Mouse (Mus musculus) forebrain, embryonic 16.5 days (tissue): Measurements from ENCODE around the gene Pcnp. TPM values are rescaled to one million over a fixed set of nuclear protein-coding genes. Genes with fewer than 3 reads are reported as not detected.

Source experiments
- ATAC-seq: fragments of 200-750 bp; cut with Nextera tagmentation; 2 replicates; pipeline ENCODE4 v1.8.0; 2017; ENCODE audit warnings: mild to moderate bottlenecking, moderate library complexity
- H3K27ac ChIP-seq: fragments of 300-500 bp; sonication (generic); 2 replicates; pipeline ENCODE4 v1.5.1; 2014; ENCODE audit warnings: low read length, control low read depth
- H3K27me3 ChIP-seq: fragments of 300-500 bp; sonication (generic); replicated peaks from 2 replicates; pipeline ENCODE4 v1.6.1; 2014; ENCODE audit warnings: low read length; ENCODE audit not compliant: control insufficient read depth, insufficient read depth
- H3K36me3 ChIP-seq: fragments of 300-500 bp; sonication (generic); 2 replicates; pipeline ENCODE4 v1.6.1; 2014; ENCODE audit not compliant: control insufficient read depth, insufficient read depth
- H3K4me1 ChIP-seq: fragments of 300-500 bp; sonication (generic); replicated peaks from 2 replicates; pipeline ENCODE4 v1.6.1; 2014; ENCODE audit warnings: low read length; ENCODE audit not compliant: control insufficient read depth, insufficient read depth
- H3K4me2 ChIP-seq: fragments of 300-500 bp; sonication (generic); 2 replicates; pipeline ENCODE4 v1.6.1; 2014; ENCODE audit warnings: mild to moderate bottlenecking, low read length, control low read depth
- H3K4me3 ChIP-seq: fragments of 300-500 bp; sonication (generic); replicated peaks from 2 replicates; pipeline ENCODE4 v1.5.1; 2014; ENCODE audit warnings: mild to moderate bottlenecking, low read length, control low read depth
- H3K9ac ChIP-seq: fragments of 300-500 bp; sonication (generic); replicated peaks from 2 replicates; pipeline ENCODE4 v1.6.1; 2014; ENCODE audit warnings: low read depth, low read length, control low read depth
- H3K9me3 ChIP-seq: fragments of 300-500 bp; sonication (generic); 2 replicates; pipeline ENCODE4 v1.6.1; 2016; ENCODE audit warnings: low read length; ENCODE audit not compliant: control insufficient read depth
- WGBS: fragments of 180-500 bp; shearing (Covaris S2); extraction: QIAGEN DNeasy Blood & Tissue Kit; methylation state at CpG from one replicate; pipeline ENCODE4 v1.1.7; 2014; 5-methylcytosine and 5-hydroxymethylcytosine counted together
- polyA plus RNA-seq: library from polyadenylated mRNA; unstranded; fragments of >200 nt; fragmentation: Nextera tagmentation; extraction: Ambion mirVana; gene quantifications from 2 replicates; pipeline ENCODE4 v1.2.1, GENCODE M21; 2015

Pcnp gene
- polyA plus RNA-seq, 1 experiment from 2014 or later: 230 TPM

GRCm38 (mm10) chr16:56012789-56013743, 16.5 kb downstream of the Pcnp start:
- Histone ChIP-seq H3K4me1 (no peaks in the 10 kb centered on the region), H3K9ac (no peak overlapping the region), H3K27me3 (no peaks in the 10 kb centered on the region), H3K36me3 (peaks cover 11% of the 10 kb centered on the region), H3K4me2 (no peak overlapping the region), H3K27ac (no peak overlapping the region), H3K9me3 (no peaks in the 10 kb centered on the region), H3K4me3 (no peak overlapping the region)
- 92% methylated on average over 10 of the region's 10 CpGs for WGBS
- no peak; the same call in 1 of the 2 replicates for ATAC-seq

DNA sequence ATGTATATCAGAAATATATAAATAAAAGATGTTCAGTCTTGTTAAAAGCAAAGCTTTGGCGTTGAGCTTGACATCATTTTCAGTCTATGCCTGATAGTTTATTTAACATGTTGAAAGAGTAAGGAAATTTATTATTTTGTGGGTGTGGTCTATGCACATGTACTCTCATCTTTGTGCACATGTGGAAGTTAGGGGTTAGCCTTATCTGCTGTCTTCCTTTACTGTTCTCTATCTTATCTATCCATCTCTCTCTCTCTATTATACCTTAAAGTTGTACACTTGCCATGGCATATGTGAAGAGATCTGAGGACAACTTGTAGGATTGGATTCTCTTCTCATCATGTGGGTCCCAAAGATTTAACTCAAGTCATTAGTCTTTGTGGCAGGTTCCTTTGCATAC, 20.7 kb downstream of the Pcnp start:
- no peak overlapping the region for H3K4me3 ChIP-seq
- no peak for ATAC-seq
- H3K36me3 ChIP-seq: peaks cover 17% of the 10 kb centered on the region
- WGBS: 88% methylated on average over 1 of the region's 1 CpGs
- H3K27me3 ChIP-seq: no peaks in the 10 kb centered on the region
- H3K4me2 ChIP-seq: no peak overlapping the region
- H3K27ac ChIP-seq: no peak overlapping the region
- no peaks in the 10 kb centered on the region for H3K9me3 ChIP-seq
- H3K9ac ChIP-seq: no peak overlapping the region
- no peaks in the 10 kb centered on the region for H3K4me1 ChIP-seq

- no peaks in the 10 kb centered on the region for H3K27me3 ChIP-seq
- no peak for ATAC-seq
- peaks cover 28% of the 10 kb centered on the region for H3K36me3 ChIP-seq
- H3K4me1 ChIP-seq: no peaks in the 10 kb centered on the region
- H3K9ac ChIP-seq: no peak overlapping the region
- H3K9me3 ChIP-seq: no peaks in the 10 kb centered on the region
- no peak overlapping the region for H3K4me3 ChIP-seq
- H3K27ac ChIP-seq: no peak overlapping the region
- H3K4me2 ChIP-seq: no peak overlapping the region
- WGBS: 95% methylated on average over 11 of the region's 11 CpGs
Measured at GRCm38 (mm10) chr16:56006798-56007197, 22.7 kb downstream of the Pcnp start.

- H3K4me2 ChIP-seq: no peak overlapping the region
- no peaks in the 10 kb centered on the region for H3K9me3 ChIP-seq
- no peak for ATAC-seq
- H3K4me1 ChIP-seq: no peaks in the 10 kb centered on the region
- H3K27me3 ChIP-seq: no peaks in the 10 kb centered on the region
- no peak overlapping the region for H3K27ac ChIP-seq
- H3K36me3 ChIP-seq: peaks cover 19% of the 10 kb centered on the region
- WGBS: 94% methylated on average over 2 of the region's 2 CpGs
- H3K4me3 ChIP-seq: no peak overlapping the region
- H3K9ac ChIP-seq: no peak overlapping the region
Measured at GRCm38 (mm10) chr16:55994235-55994634, 35.3 kb downstream of the Pcnp start.

DNA sequence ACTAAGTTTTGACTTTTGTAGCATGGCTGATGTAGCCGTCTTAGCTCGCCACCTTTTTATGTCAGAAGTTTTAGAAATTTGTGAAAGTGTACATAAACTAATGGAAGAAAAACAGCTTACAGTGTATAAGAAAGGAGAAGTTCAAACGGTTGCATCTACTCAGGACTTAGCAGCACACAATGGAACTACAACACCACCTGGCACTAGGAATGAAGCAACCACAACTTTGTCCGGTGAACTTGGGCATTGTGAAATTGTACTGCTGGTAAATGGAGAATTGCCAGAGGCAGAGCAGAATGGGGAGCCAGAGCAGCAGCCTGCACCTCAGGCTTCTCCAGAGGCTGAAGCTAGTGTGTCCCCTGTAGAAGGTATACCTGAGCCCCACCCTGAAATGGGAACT, 39.2 kb downstream of the Pcnp start:
- Histone ChIP-seq H3K27ac (no peak overlapping the region), H3K27me3 (no peaks in the 10 kb centered on the region), H3K36me3 (peaks cover 21% of the 10 kb centered on the region), H3K4me3 (no peak overlapping the region), H3K4me2 (no peak overlapping the region), H3K9ac (no peak overlapping the region), H3K4me1 (no peaks in the 10 kb centered on the region), H3K9me3 (no peaks in the 10 kb centered on the region)
- WGBS: 94% methylated on average over 4 of the region's 4 CpGs
- ATAC-seq: no peak

DNA sequence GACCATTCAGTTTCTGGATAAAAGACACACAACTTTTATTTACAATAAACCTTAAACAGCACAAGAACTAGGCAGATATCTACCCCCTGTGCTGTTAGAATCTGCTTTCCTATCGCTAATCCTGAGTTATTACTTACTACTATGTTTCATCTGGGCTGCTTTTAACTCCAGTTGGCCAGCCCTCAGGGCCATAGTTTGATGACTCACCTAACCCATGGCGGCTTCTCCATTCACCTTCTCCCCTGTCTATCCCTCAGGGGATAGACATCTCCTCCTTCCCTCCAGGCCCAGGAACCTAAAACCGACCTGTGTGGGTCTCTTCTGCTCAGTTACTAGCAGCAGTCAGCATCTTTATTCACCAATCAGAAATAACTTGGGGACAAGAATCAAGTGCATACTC, 43.5 kb downstream of the Pcnp start:
- WGBS: 97% methylated on average over 3 of the region's 3 CpGs
- H3K4me2 ChIP-seq: no peak overlapping the region
- H3K27ac ChIP-seq: no peak overlapping the region
- peaks cover 18% of the 10 kb centered on the region for H3K36me3 ChIP-seq
- H3K4me3 ChIP-seq: no peak overlapping the region
- no peak for ATAC-seq
- H3K9me3 ChIP-seq: no peaks in the 10 kb centered on the region
- H3K9ac ChIP-seq: no peak overlapping the region
- H3K4me1 ChIP-seq: no peaks in the 10 kb centered on the region
- H3K27me3 ChIP-seq: no peaks in the 10 kb centered on the region

DNA sequence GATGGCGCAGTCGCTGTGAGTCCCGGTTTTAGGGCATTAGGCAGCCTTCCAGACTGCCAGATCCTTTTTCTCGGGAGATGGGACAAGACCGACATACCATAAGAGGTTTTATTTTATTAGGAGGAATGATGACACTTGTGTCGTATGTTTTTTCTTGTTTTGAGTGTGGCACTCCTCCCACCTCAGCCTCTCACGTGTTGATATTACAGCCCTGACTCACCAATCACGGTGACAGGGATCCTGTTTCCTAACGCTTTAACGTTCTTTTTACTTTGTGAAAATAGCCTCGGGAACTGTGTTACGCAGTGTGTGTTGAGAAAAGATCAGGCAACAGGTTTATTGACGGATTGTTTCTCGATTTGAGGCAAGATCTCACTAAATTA, 54.6 kb downstream of the Pcnp start:
- H3K9me3 ChIP-seq: no peaks in the 10 kb centered on the region
- H3K9ac ChIP-seq: peak overlapping the region; percentile 80
- H3K27me3 ChIP-seq: no peaks in the 10 kb centered on the region
- ATAC-seq: no peak
- H3K36me3 ChIP-seq: peaks cover 15% of the 10 kb centered on the region
- WGBS: 5% methylated on average over 14 of the region's 14 CpGs
- H3K4me1 ChIP-seq: peaks cover 20% of the 10 kb centered on the region
- H3K27ac ChIP-seq: peak overlapping the region; percentile 85
- peak overlapping the region; percentile 93 for H3K4me2 ChIP-seq
- H3K4me3 ChIP-seq: peak overlapping the region; percentile 75

DNA sequence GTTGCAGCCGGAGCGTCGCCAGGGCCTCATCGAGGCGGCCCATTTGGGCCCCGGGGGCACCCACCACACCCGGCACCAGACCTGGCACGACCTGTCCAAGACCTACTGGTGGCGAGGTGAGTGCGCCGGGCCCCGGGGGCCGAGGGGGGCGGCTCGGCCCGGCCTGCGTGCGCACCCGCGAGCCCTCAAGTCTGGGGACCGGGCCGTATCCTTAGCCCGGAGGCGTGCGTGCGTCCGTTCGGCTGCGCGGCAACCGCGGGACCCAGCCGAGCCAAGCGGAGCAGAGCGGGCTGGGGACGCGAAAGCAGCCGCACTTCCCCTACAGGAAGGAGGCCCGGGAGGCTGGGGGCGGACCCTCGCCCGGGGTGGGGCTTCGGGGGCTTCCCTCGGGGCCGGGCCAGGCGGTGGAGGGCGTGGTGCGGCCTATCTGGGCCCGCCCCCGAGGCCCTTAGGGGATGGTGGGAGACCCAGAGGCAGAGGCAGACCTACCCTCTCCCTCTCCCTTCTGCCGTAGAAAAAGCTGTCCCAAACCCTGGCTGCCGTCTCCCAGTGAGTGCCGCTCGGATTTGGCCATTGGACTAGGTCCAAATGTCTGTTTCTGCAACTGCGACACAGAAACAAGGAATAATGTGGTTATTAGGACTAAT, 55.2 kb downstream of the Pcnp start:
- peak overlapping the region; percentile 80 for H3K9ac ChIP-seq
- H3K27me3 ChIP-seq: no peaks in the 10 kb centered on the region
- H3K36me3 ChIP-seq: peaks cover 19% of the 10 kb centered on the region
- H3K4me1 ChIP-seq: peaks cover 20% of the 10 kb centered on the region
- WGBS: under 1% methylated on average over 53 of the region's 55 CpGs
- peak; percentile 78 for ATAC-seq
- peak overlapping the region; percentile 93 for H3K4me2 ChIP-seq
- H3K4me3 ChIP-seq: peak overlapping the region; percentile 75
- no peaks in the 10 kb centered on the region for H3K9me3 ChIP-seq
- peak overlapping the region; percentile 85 for H3K27ac ChIP-seq

- H3K27ac ChIP-seq: peak within 1 kb of the TSS; percentile 85
- ATAC-seq: peak; percentile 98
- H3K4me1 ChIP-seq: peaks cover 20% of the 10 kb centered on the region
- H3K27me3 ChIP-seq: no peaks in the 10 kb centered on the region
- peaks cover 19% of the 10 kb centered on the region for H3K36me3 ChIP-seq
- peak within 1 kb of the TSS; percentile 75 for H3K4me3 ChIP-seq
- under 1% methylated on average over 76 of the region's 86 CpGs for WGBS
- H3K4me2 ChIP-seq: peak within 1 kb of the TSS; percentile 93
- H3K9ac ChIP-seq: peak within 1 kb of the TSS; percentile 80
- H3K9me3 ChIP-seq: no peaks in the 10 kb centered on the region
Measured at GRCm38 (mm10) chr16:55973431-55974255, 55.9 kb downstream of the Pcnp start, which contains the start of gene Zbtb11. Gene Zbtb11 (plus strand): TSS chr16:55973883.
